Mouse (Mus musculus): ENCODE results near the gene Ntrk2. TPM values are rescaled to one million over a fixed set of nuclear protein-coding genes. Genes with fewer than 3 reads are reported as not detected.

The Ntrk2 gene
- polyA plus RNA-seq, 1 experiment: 204 TPM

GRCm38 (mm10) chr13:58924486-58924885 lies 118.1 kb downstream of the Ntrk2 start:
- H3K4me3 ChIP-seq (ENCODE audit: insufficient read depth, low read depth, low read length): no peak overlapping the region
- no peak overlapping the region for H3K27ac ChIP-seq (ENCODE audit: insufficient read depth, low read depth, low read length)

DNA sequence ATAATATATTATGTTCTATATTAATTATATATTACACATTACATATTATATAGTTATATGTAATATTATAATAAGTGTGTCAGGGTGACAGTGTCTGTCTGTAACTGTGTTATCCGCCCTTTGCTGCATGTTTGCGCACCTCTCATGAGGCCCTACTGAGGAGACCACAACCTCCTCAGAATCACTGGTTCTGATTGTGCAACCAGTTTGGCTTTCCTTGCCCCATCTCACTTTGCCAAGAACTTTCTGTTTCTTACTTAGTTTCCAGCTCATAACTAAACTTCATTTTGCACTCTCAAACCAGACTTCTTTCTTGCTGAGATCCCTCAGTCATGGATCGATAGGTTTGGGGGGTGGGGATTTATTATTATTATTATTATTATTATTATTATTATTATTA lies 120.8 kb downstream of the Ntrk2 start:
- Histone ChIP-seq H3K27ac (ENCODE audit: insufficient read depth, low read depth, low read length) (no peak overlapping the region), H3K4me1 (ENCODE audit: control insufficient read depth, insufficient read depth, low read length) (peaks cover 21% of the 10 kb centered on the region), H3K4me3 (ENCODE audit: insufficient read depth, low read depth, low read length) (no peak overlapping the region)
- 94% methylated on average over 3 of the region's 3 CpGs for WGBS
- no peak for TF ChIP-seq POLR2A (IDR thresholded peaks at IDR 0.05; ENCODE audit: insufficient read depth, low read depth, low read length)
- TF ChIP-seq CTCF (IDR thresholded peaks at IDR 0.05; ENCODE audit: insufficient read depth, low read depth, low read length): no peak

More at GRCm38 (mm10) chr13:58924486-58924885, 118.1 kb downstream of the Ntrk2 start:
- WGBS: 60% methylated on average over 3 of the region's 3 CpGs
- H3K4me1 ChIP-seq (ENCODE audit: control insufficient read depth, insufficient read depth, low read length): peaks cover 21% of the 10 kb centered on the region
- no peak for TF ChIP-seq POLR2A (IDR thresholded peaks at IDR 0.05; ENCODE audit: insufficient read depth, low read depth, low read length)
- TF ChIP-seq CTCF (IDR thresholded peaks at IDR 0.05; ENCODE audit: insufficient read depth, low read depth, low read length): no peak

- Histone ChIP-seq H3K27ac (ENCODE audit: insufficient read depth, low read depth, low read length) (no peak overlapping the region), H3K4me1 (ENCODE audit: control insufficient read depth, insufficient read depth, low read length) (peaks cover 21% of the 10 kb centered on the region), H3K4me3 (ENCODE audit: insufficient read depth, low read depth, low read length) (no peak overlapping the region)
- TF ChIP-seq POLR2A (IDR thresholded peaks at IDR 0.05; ENCODE audit: insufficient read depth, low read depth, low read length): no peak
- TF ChIP-seq CTCF (IDR thresholded peaks at IDR 0.05; ENCODE audit: insufficient read depth, low read depth, low read length): no peak
- 66% methylated on average over 16 of the region's 16 CpGs for WGBS
Observed at GRCm38 (mm10) chr13:58927656-58928226, 121.4 kb downstream of the Ntrk2 start.

DNA sequence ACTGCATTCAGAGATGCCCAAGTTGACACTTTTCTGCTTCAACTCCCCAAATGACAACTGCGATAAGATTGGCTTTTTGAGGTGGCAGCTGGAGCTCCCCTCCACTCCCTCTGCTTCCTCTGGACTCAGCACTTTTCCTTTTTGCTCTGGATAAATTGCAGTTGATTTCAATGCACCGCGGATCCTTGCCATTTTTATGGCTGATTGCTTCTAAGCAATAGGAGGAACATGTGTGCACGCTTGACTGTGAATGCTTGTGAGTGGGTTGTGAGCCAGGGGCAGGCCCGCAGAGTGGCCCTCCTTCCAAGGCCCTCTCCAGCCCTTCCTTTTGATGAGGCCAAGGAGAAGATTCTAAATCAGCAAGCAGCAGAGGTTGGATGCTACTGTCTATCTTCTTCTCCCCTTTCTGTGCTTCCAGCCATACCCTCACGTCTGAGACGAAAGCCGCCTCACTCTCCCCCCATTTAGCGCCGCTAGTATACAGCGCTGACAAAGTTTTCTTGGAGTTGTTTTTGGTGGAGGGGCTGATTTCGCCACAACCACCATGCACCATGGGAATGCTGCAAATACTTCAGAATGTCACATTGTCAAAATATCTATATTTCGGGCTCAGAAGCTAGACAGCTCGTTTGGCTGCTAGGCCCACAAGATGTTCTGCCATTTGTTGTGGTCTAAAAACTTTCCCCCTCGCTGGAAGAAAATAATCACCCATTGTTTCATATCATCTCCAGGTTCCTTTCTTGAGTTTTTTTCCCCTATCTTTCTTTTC lies 122.5 kb downstream of the Ntrk2 start:
- WGBS: 68% methylated on average over 15 of the region's 15 CpGs
- Histone ChIP-seq H3K4me3 (ENCODE audit: insufficient read depth, low read depth, low read length) (no peak overlapping the region), H3K4me1 (ENCODE audit: control insufficient read depth, insufficient read depth, low read length) (peaks cover 24% of the 10 kb centered on the region), H3K27ac (ENCODE audit: insufficient read depth, low read depth, low read length) (no peak overlapping the region)
- no peak for TF ChIP-seq POLR2A (IDR thresholded peaks at IDR 0.05; ENCODE audit: insufficient read depth, low read depth, low read length)
- TF ChIP-seq CTCF (IDR thresholded peaks at IDR 0.05; ENCODE audit: insufficient read depth, low read depth, low read length): no peak

GRCm38 (mm10) chr13:58930161-58930560 lies 123.8 kb downstream of the Ntrk2 start:
- WGBS: 24% methylated on average over 1 of the region's 1 CpGs
- Histone ChIP-seq H3K4me1 (ENCODE audit: control insufficient read depth, insufficient read depth, low read length) (peaks cover 27% of the 10 kb centered on the region), H3K27ac (ENCODE audit: insufficient read depth, low read depth, low read length) (no peak overlapping the region), H3K4me3 (ENCODE audit: insufficient read depth, low read depth, low read length) (no peak overlapping the region)
- no peak for TF ChIP-seq CTCF (IDR thresholded peaks at IDR 0.05; ENCODE audit: insufficient read depth, low read depth, low read length)

DNA sequence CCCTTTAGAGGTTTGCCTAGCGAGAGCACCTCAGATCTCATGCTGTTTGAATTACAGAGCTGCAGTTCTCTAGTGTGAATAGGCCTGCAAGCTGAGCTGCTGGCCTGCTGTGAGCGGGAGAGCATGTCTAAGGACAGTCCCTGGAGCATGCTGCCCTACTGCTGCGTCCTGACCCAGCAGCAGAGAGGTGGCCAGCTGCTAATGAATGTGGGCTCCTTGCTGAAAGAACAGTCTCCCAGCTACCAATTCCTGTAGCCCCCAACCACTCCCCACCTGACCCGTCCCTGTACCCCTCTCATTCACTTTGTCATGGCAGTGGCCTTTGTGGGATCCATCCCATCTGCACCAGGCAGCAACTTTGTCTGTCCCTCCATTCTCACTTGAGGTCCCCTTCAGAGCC lies 126.8 kb downstream of the Ntrk2 start:
- Histone ChIP-seq H3K4me1 (ENCODE audit: control insufficient read depth, insufficient read depth, low read length) (peaks cover 34% of the 10 kb centered on the region), H3K27ac (ENCODE audit: insufficient read depth, low read depth, low read length) (no peak overlapping the region), H3K4me3 (ENCODE audit: insufficient read depth, low read depth, low read length) (no peak overlapping the region)
- TF ChIP-seq POLR2A (IDR thresholded peaks at IDR 0.05; ENCODE audit: insufficient read depth, low read depth, low read length) (no peak), CTCF (IDR thresholded peaks at IDR 0.05; ENCODE audit: insufficient read depth, low read depth, low read length) (no peak)
- WGBS: 54% methylated on average over 4 of the region's 4 CpGs

DNA sequence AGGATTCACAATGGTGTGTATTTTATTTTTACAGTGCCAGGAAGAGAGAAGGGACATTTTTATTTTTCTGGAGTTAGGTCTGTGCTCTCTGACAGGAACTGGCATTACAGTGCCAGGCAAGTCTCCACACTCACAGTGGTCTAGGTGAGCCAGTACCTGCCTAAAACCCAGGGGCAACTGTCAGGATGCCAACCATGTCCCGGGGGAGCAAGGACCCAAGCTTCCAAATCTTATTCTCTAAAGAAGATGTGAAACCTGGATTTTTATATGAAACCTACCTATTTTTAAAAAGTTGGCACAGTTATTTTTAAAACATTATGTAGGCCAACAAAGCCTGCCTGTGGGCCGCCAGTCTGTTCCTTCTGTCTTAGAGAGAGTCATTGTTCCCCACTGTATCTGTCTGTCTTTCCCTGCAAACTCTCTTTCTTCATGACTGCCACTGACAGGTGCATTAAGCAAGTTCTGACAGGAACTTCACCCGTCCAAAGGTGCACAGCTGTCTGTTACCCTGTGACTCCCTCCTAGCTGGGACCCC lies 128.3 kb downstream of the Ntrk2 start:
- Histone ChIP-seq H3K4me3 (ENCODE audit: insufficient read depth, low read depth, low read length) (no peak overlapping the region), H3K27ac (ENCODE audit: insufficient read depth, low read depth, low read length) (peak overlapping the region; percentile 26; the same call in 1 of the 2 replicates), H3K4me1 (ENCODE audit: control insufficient read depth, insufficient read depth, low read length) (peaks cover 28% of the 10 kb centered on the region)
- TF ChIP-seq POLR2A (IDR thresholded peaks at IDR 0.05; ENCODE audit: insufficient read depth, low read depth, low read length) (no peak), CTCF (IDR thresholded peaks at IDR 0.05; ENCODE audit: insufficient read depth, low read depth, low read length) (no peak)
- 84% methylated on average over 3 of the region's 3 CpGs for WGBS

- H3K27ac ChIP-seq (ENCODE audit: insufficient read depth, low read depth, low read length): no peak overlapping the region
- no peak overlapping the region for H3K4me3 ChIP-seq (ENCODE audit: insufficient read depth, low read depth, low read length)
- no peak for TF ChIP-seq POLR2A (IDR thresholded peaks at IDR 0.05; ENCODE audit: insufficient read depth, low read depth, low read length)
- TF ChIP-seq CTCF (IDR thresholded peaks at IDR 0.05; ENCODE audit: insufficient read depth, low read depth, low read length): no peak
- 27% methylated on average over 8 of the region's 8 CpGs for WGBS
- H3K4me1 ChIP-seq (ENCODE audit: control insufficient read depth, insufficient read depth, low read length): peaks cover 28% of the 10 kb centered on the region
Observed at GRCm38 (mm10) chr13:58935956-58936495, 129.7 kb downstream of the Ntrk2 start.

DNA sequence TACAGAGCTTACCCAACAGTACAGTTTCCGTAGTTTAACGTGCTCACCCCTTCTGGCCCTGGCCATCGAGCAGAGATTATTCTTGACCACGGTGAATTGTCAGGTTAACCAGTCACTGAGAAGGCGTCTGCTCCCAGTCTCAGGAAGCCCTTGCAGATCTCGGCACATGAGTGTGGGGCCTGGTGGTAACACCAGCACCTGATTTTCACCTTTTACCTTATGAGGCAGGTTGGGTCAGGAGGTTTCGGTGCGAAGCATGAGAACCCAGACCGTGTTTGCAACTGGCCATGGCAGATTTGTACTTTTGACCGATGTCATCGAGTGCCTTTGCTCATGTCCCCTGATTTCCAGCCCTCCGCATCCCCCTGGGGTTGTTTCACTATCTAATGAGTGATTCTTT lies 131.5 kb downstream of the Ntrk2 start:
- WGBS: 95% methylated on average over 12 of the region's 12 CpGs
- Histone ChIP-seq H3K4me1 (ENCODE audit: control insufficient read depth, insufficient read depth, low read length) (peaks cover 25% of the 10 kb centered on the region), H3K4me3 (ENCODE audit: insufficient read depth, low read depth, low read length) (no peak overlapping the region), H3K27ac (ENCODE audit: insufficient read depth, low read depth, low read length) (no peak overlapping the region)
- TF ChIP-seq CTCF (IDR thresholded peaks at IDR 0.05; ENCODE audit: insufficient read depth, low read depth, low read length) (no peak), POLR2A (IDR thresholded peaks at IDR 0.05; ENCODE audit: insufficient read depth, low read depth, low read length) (no peak)

All from olfactory bulb, adult 2 months (tissue).